In genomic region chr17:29888981-29889980, GRCm38 (mm10) we compare ENCODE assay signal across 8 mouse cellular contexts.
DNase-seq lines count a peak whose midpoint lies in the region; ATAC-seq lines count a peak whose summit lies in the region.

No protein-coding gene starts in this region.

- H3K4me3 ChIP-seq in hindbrain, embryonic 15.5 days: peak overlapping the region; percentile 75
- peak overlapping the region; percentile 65 for H3K4me3 ChIP-seq in limb, embryonic 12.5 days (replicated peaks)

- peak overlapping the region; percentile 99 for H3K4me2 ChIP-seq in hindbrain, embryonic 15.5 days
- H3K4me2 ChIP-seq in limb, embryonic 12.5 days: peak overlapping the region; percentile 98

- H3K4me1 ChIP-seq in hindbrain, embryonic 15.5 days (replicated peaks): peaks cover 51% of the 10 kb centered on the region
- peaks cover 47% of the 10 kb centered on the region for H3K4me1 ChIP-seq in limb, embryonic 12.5 days (replicated peaks)

- ATAC-seq in hindbrain, embryonic 15.5 days (ENCODE audit: low FRiP score, low read depth): peak; percentile 78
- ATAC-seq in limb, embryonic 12.5 days (ENCODE audit: insufficient number of reproducible peaks, insufficient read depth, low FRiP score, low TSS enrichment, low read depth): no peak
- no peak for ATAC-seq in erythroid progenitor cell, adult 5-6 weeks (replicated peaks; ENCODE audit: low FRiP score, poor library complexity, severe bottlenecking)

- peak overlapping the region; percentile 92 for H3K27ac ChIP-seq in hindbrain, embryonic 15.5 days (replicated peaks)
- no peak overlapping the region for H3K27ac ChIP-seq in limb, embryonic 12.5 days

- H3K9ac ChIP-seq in hindbrain, embryonic 15.5 days: peak overlapping the region; percentile 72
- peak overlapping the region; percentile 83 for H3K9ac ChIP-seq in limb, embryonic 12.5 days (replicated peaks)

- DNase-seq in testis, postnatal 10 days (ENCODE audit: low spot score): peak; percentile 63
- no peak for DNase-seq in testis, postnatal 14 days (ENCODE audit: low spot score)
- peak; percentile 92 to 97 for DNase-seq in cerebellum, postnatal 10 days
- peak; percentile 36 for DNase-seq in gastrocnemius, adult 18-20 months (ENCODE audit: low spot score)
- peak; percentile 71 for DNase-seq in neural tube, embryonic 10.5 days (ENCODE audit: extremely low spot score, low spot score)

- H3K27me3 ChIP-seq in hindbrain, embryonic 15.5 days: no peaks in the 10 kb centered on the region
- peaks cover 78% of the 10 kb centered on the region for H3K27me3 ChIP-seq in limb, embryonic 12.5 days

- no peaks in the 10 kb centered on the region for H3K36me3 ChIP-seq in hindbrain, embryonic 15.5 days
- no peaks in the 10 kb centered on the region for H3K36me3 ChIP-seq in limb, embryonic 12.5 days

- WGBS in hindbrain, embryonic 15.5 days: under 1% methylated on average over 67 of the region's 67 CpGs
- WGBS in limb, embryonic 12.5 days: under 1% methylated on average over 67 of the region's 67 CpGs

- H3K9me3 ChIP-seq in hindbrain, embryonic 15.5 days: no peaks in the 10 kb centered on the region
- no peaks in the 10 kb centered on the region for H3K9me3 ChIP-seq in limb, embryonic 12.5 days
